ENCODE assay signal across 16 mouse cellular contexts in the genomic region with DNA sequence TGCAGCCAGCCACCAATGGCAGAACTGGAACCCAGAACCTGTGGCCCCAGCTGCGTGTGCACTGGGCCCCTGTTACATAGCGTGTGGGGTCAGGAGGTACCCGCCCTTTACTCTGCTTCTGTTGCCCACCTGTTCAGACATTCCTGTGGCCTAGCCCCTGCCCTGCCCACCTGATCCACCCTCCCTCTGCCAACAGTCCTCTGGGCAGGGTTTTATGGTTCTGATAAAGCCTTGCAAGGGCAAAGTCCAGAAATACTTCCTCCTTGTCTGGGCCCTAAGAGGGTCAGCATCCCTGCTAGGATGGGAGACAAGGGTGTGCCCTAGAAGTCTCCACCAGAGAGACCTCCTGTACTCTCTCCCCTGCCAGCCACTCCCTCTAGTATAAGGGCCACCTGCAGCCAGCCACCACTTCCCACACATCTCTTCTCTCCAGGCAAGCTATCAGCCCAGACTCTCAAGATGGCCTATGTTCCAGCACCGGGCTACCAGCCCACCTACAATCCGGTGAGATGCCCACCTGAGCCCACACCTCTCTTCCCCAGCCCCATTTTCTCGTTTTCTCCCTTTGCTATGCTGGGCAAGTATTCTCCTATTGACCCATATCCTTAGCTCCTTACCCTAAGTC. TPM values are rescaled to one million over a fixed set of nuclear protein-coding genes. Genes with fewer than 3 reads are reported as not detected.
DNase-seq lines count a peak whose midpoint lies in the region; ATAC-seq and TF ChIP-seq lines count a peak whose summit lies in the region.
"Had no signal": no experiment of that assay in that cellular context is flagged by ENCODE, and none has a peak within 500 bp of the region (broad histone marks: within the 10 kb centered on the region; RNA-seq: fewer than 3 reads in every experiment).

A gene (plus strand): TSS at position 132 of the 625 bp plus-strand sequence.

- no peaks in the 10 kb centered on the region for H3K9me3 ChIP-seq in embryonic facial prominence, embryonic 15.5 days (replicated peaks)
- H3K9me3 ChIP-seq in embryonic facial prominence, embryonic 10.5 days = 0 out of 2 replicates have a peak, but pooled peaks cover 4% of the 10 kb centered on the region
- H3K9me3 ChIP-seq in lung, embryonic 16.5 days (ENCODE audit: control insufficient read depth, low read length) = 0 out of 2 replicates have a peak, but pooled peaks cover 2% of the 10 kb centered on the region
- no peaks in the 10 kb centered on the region for H3K9me3 ChIP-seq in forebrain, embryonic 12.5 days
- H3K9me3 ChIP-seq: limb, embryonic 13.5 days; megakaryocyte, embryonic 14.5 days had no signal

- DNase-seq in embryonic facial prominence, embryonic 10.5 days (ENCODE audit: low spot score) = no peak
- DNase-seq in lung, postnatal 14 days = no peak
- peak in 1 of 2 experiments; percentile 26 for DNase-seq in heart, postnatal 10 days
- DNase-seq in thymus, postnatal 10 days (ENCODE audit: low spot score in 2 of 2) = no peak
- DNase-seq: cerebellum, postnatal 36 days; layer of hippocampus, adult 9-11 months; right cerebral cortex, postnatal 25 days; thymus, postnatal 25 days had no signal

- 0 out of 2 replicates have a peak, but pooled peaks cover 5% of the 10 kb centered on the region for H3K4me1 ChIP-seq in embryonic facial prominence, embryonic 15.5 days
- H3K4me1 ChIP-seq in embryonic facial prominence, embryonic 10.5 days = no peaks in the 10 kb centered on the region
- H3K4me1 ChIP-seq in lung, embryonic 16.5 days (replicated peaks; ENCODE audit: control insufficient read depth, insufficient read depth, low read length) = no peaks in the 10 kb centered on the region
- peaks cover 22% of the 10 kb centered on the region for H3K4me1 ChIP-seq in small intestine, adult 2 months (ENCODE audit: control insufficient read depth, insufficient read depth, insufficient read length, low read length)
- H3K4me1 ChIP-seq in forebrain, embryonic 12.5 days = no peaks in the 10 kb centered on the region
- H3K4me1 ChIP-seq: limb, embryonic 13.5 days had no signal

- H3K27ac ChIP-seq in embryonic facial prominence, embryonic 15.5 days (replicated peaks) = no peak within 1 kb of the TSS
- H3K27ac ChIP-seq in embryonic facial prominence, embryonic 10.5 days (replicated peaks) = no peak within 1 kb of the TSS
- H3K27ac ChIP-seq in lung, embryonic 16.5 days (ENCODE audit: low read length) = no peak within 1 kb of the TSS
- H3K27ac ChIP-seq in small intestine, adult 2 months (ENCODE audit: insufficient read depth, low read depth, low read length) = peak within 1 kb of the TSS; percentile 99
- no peak within 1 kb of the TSS for H3K27ac ChIP-seq in forebrain, embryonic 12.5 days
- H3K27ac ChIP-seq: hindbrain, embryonic 14.5 days; limb, embryonic 13.5 days had no signal

- H3K4me2 ChIP-seq in embryonic facial prominence, embryonic 15.5 days (replicated peaks) = no peak within 1 kb of the TSS
- no peak within 1 kb of the TSS for H3K4me2 ChIP-seq in lung, embryonic 16.5 days (ENCODE audit: low read depth, low read length)
- H3K4me2 ChIP-seq in forebrain, embryonic 12.5 days = no peak within 1 kb of the TSS
- H3K4me2 ChIP-seq: hindbrain, embryonic 14.5 days; limb, embryonic 13.5 days had no signal

- no peak for ATAC-seq in embryonic facial prominence, embryonic 15.5 days (ENCODE audit: insufficient number of reproducible peaks, low FRiP score, low TSS enrichment, low read depth)
- ATAC-seq in lung, embryonic 16.5 days (ENCODE audit: low read depth) = no peak
- no peak for ATAC-seq in forebrain, embryonic 12.5 days (ENCODE audit: low FRiP score)

- TF ChIP-seq POLR2A in small intestine, adult 2 months (IDR thresholded peaks at IDR 0.05; ENCODE audit: low read depth, low read length) = peak; percentile 92

- no peaks in the 10 kb centered on the region for H3K27me3 ChIP-seq in embryonic facial prominence, embryonic 15.5 days
- no peaks in the 10 kb centered on the region for H3K27me3 ChIP-seq in embryonic facial prominence, embryonic 10.5 days (replicated peaks; ENCODE audit: low read depth, poor library complexity, severe bottlenecking)
- no peaks in the 10 kb centered on the region for H3K27me3 ChIP-seq in lung, embryonic 16.5 days (ENCODE audit: control insufficient read depth, insufficient read depth, low read depth, low read length)
- H3K27me3 ChIP-seq in small intestine, adult 2 months (ENCODE audit: control insufficient read depth, insufficient read depth, low read length) = no peaks in the 10 kb centered on the region
- no peaks in the 10 kb centered on the region for H3K27me3 ChIP-seq in forebrain, embryonic 12.5 days
- H3K27me3 ChIP-seq: limb, embryonic 13.5 days; megakaryocyte, embryonic 14.5 days had no signal

- H3K4me3 ChIP-seq in embryonic facial prominence, embryonic 15.5 days (replicated peaks) = no peak within 1 kb of the TSS
- no peak within 1 kb of the TSS for H3K4me3 ChIP-seq in embryonic facial prominence, embryonic 10.5 days
- H3K4me3 ChIP-seq in lung, embryonic 16.5 days (ENCODE audit: low read length) = no peak within 1 kb of the TSS
- H3K4me3 ChIP-seq in small intestine, adult 2 months (ENCODE audit: low read depth, low read length) = peak within 1 kb of the TSS; percentile 75
- no peak within 1 kb of the TSS for H3K4me3 ChIP-seq in forebrain, embryonic 12.5 days (replicated peaks)
- H3K4me3 ChIP-seq: erythroblast, embryonic 14.5 days; limb, embryonic 13.5 days; megakaryocyte, embryonic 14.5 days had no signal

- no peak for TF ChIP-seq CTCF in small intestine, adult 2 months (IDR thresholded peaks at IDR 0.05; ENCODE audit: extremely low read depth, insufficient read length, insufficient replicate concordance, low read depth, low read length)

- peaks cover 30% of the 10 kb centered on the region for H3K36me3 ChIP-seq in embryonic facial prominence, embryonic 15.5 days
- peaks cover 30% of the 10 kb centered on the region for H3K36me3 ChIP-seq in embryonic facial prominence, embryonic 10.5 days (replicated peaks)
- peaks cover 12% of the 10 kb centered on the region for H3K36me3 ChIP-seq in lung, embryonic 16.5 days (ENCODE audit: control insufficient read depth, insufficient read depth, low read length)
- peaks cover 39% of the 10 kb centered on the region for H3K36me3 ChIP-seq in small intestine, adult 2 months (ENCODE audit: control insufficient read depth, insufficient read depth, low read length)
- peaks cover 26% of the 10 kb centered on the region for H3K36me3 ChIP-seq in forebrain, embryonic 12.5 days (replicated peaks)

- intact Hi-C loops in heart, postnatal 10 days (cut with DNase I) = no loop called here

- WGBS in embryonic facial prominence, embryonic 15.5 days = 77% methylated on average over 6 of the region's 6 CpGs
- WGBS in embryonic facial prominence, embryonic 10.5 days = 80% methylated on average over 6 of the region's 6 CpGs
- 77% methylated on average over 6 of the region's 6 CpGs for WGBS in lung, embryonic 16.5 days
- WGBS in small intestine, adult 2 months = 32% methylated on average over 6 of the region's 6 CpGs
- 85% methylated on average over 6 of the region's 6 CpGs for WGBS in forebrain, embryonic 12.5 days

- no peak within 1 kb of the TSS for H3K9ac ChIP-seq in embryonic facial prominence, embryonic 15.5 days
- no peak within 1 kb of the TSS for H3K9ac ChIP-seq in lung, embryonic 16.5 days (ENCODE audit: low read length)
- no peak within 1 kb of the TSS for H3K9ac ChIP-seq in forebrain, embryonic 12.5 days
- H3K9ac ChIP-seq: hindbrain, embryonic 14.5 days; limb, embryonic 13.5 days had no signal

RNA-seq across cellular contexts. Expression of the gene that starts here (rescaled TPM):
- 15.4 and 18.0 TPM in 2 replicates for polyA plus RNA-seq in embryonic facial prominence, embryonic 15.5 days (2015; fragmentation: Nextera tagmentation; extraction: Ambion mirVana)
- 4.4 and 4.9 TPM in 2 replicates for polyA plus RNA-seq in embryonic facial prominence, embryonic 10.5 days (2016; fragmentation: Nextera tagmentation; extraction: Ambion mirVana)
- 12.5 and 14.2 TPM in 2 replicates for polyA plus RNA-seq in lung, embryonic 16.5 days (2015; fragmentation: Nextera tagmentation; extraction: Ambion mirVana)
- 10 to 100 TPM; 35.0 to 35.8 TPM for total RNA-seq in heart, postnatal 10 days (2021)
- polyA plus RNA-seq in small intestine, adult 2 months (2012; rRNA removed) = 1,096 and 2,780 TPM in 2 replicates
- polyA plus RNA-seq in forebrain, embryonic 12.5 days (2016; fragmentation: Nextera tagmentation; extraction: Ambion mirVana) = 1.7 and 2.8 TPM in 2 replicates

Comparison
In these comparisons a context has a peak if more than half of its experiments do, and no peak if none do; other contexts are left out.
1. RNA of the gene that starts here (polyA plus RNA-seq): 1,096 to 2,780 TPM in small intestine, adult 2 months; 15.4 to 18.0 TPM in embryonic facial prominence, embryonic 15.5 days, 12.5 to 14.2 TPM in lung, embryonic 16.5 days, 4.4 to 4.9 TPM in embryonic facial prominence, embryonic 10.5 days and 1.7 to 2.8 TPM in forebrain, embryonic 12.5 days; every median in the first group is over 10 times any median in the second.